Mouse (Mus musculus): Measurements from ENCODE around the gene Aco2.

The Aco2 gene

GRCm38 (mm10) chr15:81925760-81926445, 53.8 kb downstream of the Aco2 start, which contains the start of gene Polr3h:
Gene Polr3h, minus strand, starts transcription at chr15:81926240.
- DNase-seq: peak; percentile 93 to 94

GRCm38 (mm10) chr15:81926446-81926822, 54.3 kb downstream of the Aco2 start:
- DNase-seq: no peak

GRCm38 (mm10) chr15:81927741-81928140, 55.6 kb downstream of the Aco2 start:
- DNase-seq: no peak

GRCm38 (mm10) chr15:81928277-81928676, 56.2 kb downstream of the Aco2 start:
- peak; percentile 53 to 66 for DNase-seq

GRCm38 (mm10) chr15:81932951-81933470, 60.9 kb downstream of the Aco2 start:
- DNase-seq: peak; percentile 38 to 48

- peak in 1 of 2 experiments; percentile 35 for DNase-seq
Measured at GRCm38 (mm10) chr15:81933986-81934385, 61.9 kb downstream of the Aco2 start.

- DNase-seq: no peak
Measured at GRCm38 (mm10) chr15:81935869-81936637, 63.9 kb downstream of the Aco2 start.

GRCm38 (mm10) chr15:81936679-81937078, 64.6 kb downstream of the Aco2 start, which contains the start of gene Csdc2:
Gene Csdc2, plus strand, starts transcription at chr15:81936759.
- DNase-seq: no peak

- no peak for DNase-seq
Measured at GRCm38 (mm10) chr15:81937098-81937972, 65.2 kb downstream of the Aco2 start.

- DNase-seq: peak in 1 of 2 experiments; percentile 56
Measured at GRCm38 (mm10) chr15:81938246-81938645, 66.1 kb downstream of the Aco2 start.

- no peak for DNase-seq
Measured at GRCm38 (mm10) chr15:81939157-81939715, 67.1 kb downstream of the Aco2 start.

GRCm38 (mm10) chr15:81939774-81940173, 67.7 kb downstream of the Aco2 start:
- DNase-seq: no peak

- DNase-seq: no peak
Measured at GRCm38 (mm10) chr15:81940219-81940618, 68.1 kb downstream of the Aco2 start.

- no peak for DNase-seq
Measured at GRCm38 (mm10) chr15:81941010-81941409, 68.9 kb downstream of the Aco2 start.

- no peak for DNase-seq
Measured at GRCm38 (mm10) chr15:81943176-81943749, 71.2 kb downstream of the Aco2 start.

- no peak for DNase-seq
Measured at GRCm38 (mm10) chr15:81949076-81949475, 77.0 kb downstream of the Aco2 start.

GRCm38 (mm10) chr15:81949476-81950131, 77.5 kb downstream of the Aco2 start:
- DNase-seq: no peak

GRCm38 (mm10) chr15:81950716-81951115, 78.6 kb downstream of the Aco2 start:
- DNase-seq: no peak

GRCm38 (mm10) chr15:81951159-81951558, 79.0 kb downstream of the Aco2 start:
- no peak for DNase-seq

- no peak for DNase-seq
Measured at GRCm38 (mm10) chr15:81952310-81952709, 80.2 kb downstream of the Aco2 start.

GRCm38 (mm10) chr15:81954151-81954583, 82.1 kb downstream of the Aco2 start:
- DNase-seq: no peak
